Mouse (Mus musculus) hindbrain, embryonic 16.5 days (tissue): ENCODE data around the gene Cept1. TPM values are rescaled to one million over a fixed set of nuclear protein-coding genes. Genes with fewer than 3 reads are reported as not detected.

Source experiments
- ATAC-seq: fragments of 200-750 bp; cut with Nextera tagmentation; 2 replicates; pipeline ENCODE4 v1.8.0; 2017; ENCODE audit warnings: moderate TSS enrichment, moderate library complexity
- H3K27ac ChIP-seq: fragments of 300-500 bp; sonication (generic); 2 replicates; pipeline ENCODE4 v1.5.1; 2014; ENCODE audit warnings: low read depth, mild to moderate bottlenecking, control low read depth, low read length, moderate library complexity
- H3K27me3 ChIP-seq: fragments of 300-500 bp; sonication (generic); replicated peaks from 2 replicates; pipeline ENCODE4 v1.6.1; 2014; ENCODE audit warnings: low read length; ENCODE audit not compliant: control insufficient read depth, insufficient read depth
- H3K36me3 ChIP-seq: fragments of 300-500 bp; sonication (generic); 2 replicates; pipeline ENCODE4 v1.6.1; 2014; ENCODE audit warnings: mild to moderate bottlenecking, low read length, moderate library complexity, mixed read lengths; ENCODE audit not compliant: control insufficient read depth, insufficient read depth
- H3K4me1 ChIP-seq: fragments of 300-500 bp; sonication (generic); 2 replicates; pipeline ENCODE4 v1.6.1; 2014; ENCODE audit warnings: low read depth, low read length; ENCODE audit not compliant: control insufficient read depth, insufficient read depth
- H3K4me2 ChIP-seq: fragments of 300-500 bp; sonication (generic); 2 replicates; pipeline ENCODE4 v1.6.1; 2014; ENCODE audit warnings: mild to moderate bottlenecking, low read length, control low read depth, moderate library complexity
- H3K4me3 ChIP-seq: fragments of 300-500 bp; sonication (generic); 2 replicates; pipeline ENCODE4 v1.5.1; 2014; ENCODE audit warnings: mild to moderate bottlenecking, low read length, control low read depth, moderate library complexity
- H3K9ac ChIP-seq: fragments of 300-500 bp; sonication (generic); 2 replicates; pipeline ENCODE4 v1.6.1; 2014; ENCODE audit warnings: low read depth, mild to moderate bottlenecking, control low read depth, low read length, moderate library complexity
- H3K9me3 ChIP-seq: fragments of 300-500 bp; sonication (generic); 2 replicates; pipeline ENCODE4 v1.6.1; 2014; ENCODE audit warnings: mild to moderate bottlenecking, low read length, moderate library complexity; ENCODE audit not compliant: control insufficient read depth
- WGBS: fragments of 180-500 bp; shearing (Covaris S2); extraction: QIAGEN DNeasy Blood & Tissue Kit; methylation state at CpG from one replicate; pipeline ENCODE4 v1.1.7; 2014; 5-methylcytosine and 5-hydroxymethylcytosine counted together
- polyA plus RNA-seq: library from polyadenylated mRNA; unstranded; fragments of >200 nt; fragmentation: Nextera tagmentation; extraction: Ambion mirVana; gene quantifications from 2 replicates; pipeline ENCODE4 v1.2.1, GENCODE M21; 2015

The Cept1 gene
- polyA plus RNA-seq, 1 experiment from 2014 or later = 50.8 TPM

DNA sequence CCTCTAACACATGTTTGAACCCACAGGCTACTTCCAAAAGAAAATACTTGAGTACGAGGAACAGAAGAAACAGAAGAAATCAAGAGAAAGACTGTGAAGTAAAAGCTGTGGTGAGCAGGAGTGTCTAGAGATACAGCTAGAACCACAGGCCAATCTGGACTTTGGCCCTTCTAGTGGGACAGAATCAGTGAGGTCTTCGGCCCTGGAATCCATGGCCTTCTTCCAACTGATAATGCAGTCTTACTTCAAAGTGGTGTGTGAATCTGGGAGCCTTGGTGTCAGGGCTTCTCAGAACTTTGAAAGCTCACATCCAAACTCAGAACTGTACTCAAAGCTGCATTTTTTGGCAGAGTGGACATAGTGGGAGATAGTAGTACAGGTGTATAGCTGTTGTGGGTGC is 47.1 kb downstream of the Cept1 start:
- H3K4me1 ChIP-seq = no peaks in the 10 kb centered on the region
- H3K9me3 ChIP-seq = no peaks in the 10 kb centered on the region
- peaks cover 4% of the 10 kb centered on the region; the same call in 1 of the 2 replicates for H3K36me3 ChIP-seq
- no peak overlapping the region for H3K4me2 ChIP-seq
- H3K27ac ChIP-seq = no peak overlapping the region
- no peak for ATAC-seq
- H3K27me3 ChIP-seq = no peaks in the 10 kb centered on the region
- H3K4me3 ChIP-seq = no peak overlapping the region
- WGBS = 95% methylated on average over 2 of the region's 2 CpGs
- no peak overlapping the region for H3K9ac ChIP-seq

DNA sequence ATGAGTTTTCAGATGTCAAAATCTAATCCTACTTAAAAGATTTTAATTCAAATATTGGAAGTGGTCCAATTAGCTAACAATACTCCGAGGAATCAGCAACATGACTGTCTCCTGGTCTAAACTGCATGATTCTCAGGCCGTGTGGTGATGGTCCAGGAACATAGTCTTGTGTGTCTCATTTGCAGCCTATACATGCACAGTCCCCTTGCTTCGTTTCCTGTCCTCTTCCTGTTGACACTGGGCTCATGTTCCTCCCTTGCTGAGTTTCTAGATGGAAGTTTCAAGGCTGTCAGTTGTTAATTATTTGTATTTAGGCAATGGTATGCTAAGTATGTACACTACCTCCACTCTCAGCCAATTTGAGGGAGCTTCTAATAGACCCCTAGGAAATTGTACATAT is 50.6 kb downstream of the Cept1 start:
- Histone ChIP-seq H3K4me2 (no peak overlapping the region), H3K36me3 (0 out of 2 replicates have a peak, but pooled peaks cover 2% of the 10 kb centered on the region), H3K4me1 (no peaks in the 10 kb centered on the region), H3K9me3 (no peaks in the 10 kb centered on the region), H3K4me3 (no peak overlapping the region), H3K9ac (no peak overlapping the region), H3K27ac (no peak overlapping the region), H3K27me3 (no peaks in the 10 kb centered on the region)
- ATAC-seq = no peak
- WGBS = 66% methylated on average over 3 of the region's 3 CpGs

GRCm38 (mm10) chr3:106496045-106496721 is 51.4 kb downstream of the Cept1 start:
- 84% methylated on average over 4 of the region's 4 CpGs for WGBS
- Histone ChIP-seq H3K36me3 (0 out of 2 replicates have a peak, but pooled peaks cover 2% of the 10 kb centered on the region), H3K4me3 (no peak overlapping the region), H3K4me2 (no peak overlapping the region), H3K27me3 (no peaks in the 10 kb centered on the region), H3K27ac (no peak overlapping the region), H3K9ac (no peak overlapping the region), H3K4me1 (no peaks in the 10 kb centered on the region), H3K9me3 (no peaks in the 10 kb centered on the region)
- no peak for ATAC-seq

DNA sequence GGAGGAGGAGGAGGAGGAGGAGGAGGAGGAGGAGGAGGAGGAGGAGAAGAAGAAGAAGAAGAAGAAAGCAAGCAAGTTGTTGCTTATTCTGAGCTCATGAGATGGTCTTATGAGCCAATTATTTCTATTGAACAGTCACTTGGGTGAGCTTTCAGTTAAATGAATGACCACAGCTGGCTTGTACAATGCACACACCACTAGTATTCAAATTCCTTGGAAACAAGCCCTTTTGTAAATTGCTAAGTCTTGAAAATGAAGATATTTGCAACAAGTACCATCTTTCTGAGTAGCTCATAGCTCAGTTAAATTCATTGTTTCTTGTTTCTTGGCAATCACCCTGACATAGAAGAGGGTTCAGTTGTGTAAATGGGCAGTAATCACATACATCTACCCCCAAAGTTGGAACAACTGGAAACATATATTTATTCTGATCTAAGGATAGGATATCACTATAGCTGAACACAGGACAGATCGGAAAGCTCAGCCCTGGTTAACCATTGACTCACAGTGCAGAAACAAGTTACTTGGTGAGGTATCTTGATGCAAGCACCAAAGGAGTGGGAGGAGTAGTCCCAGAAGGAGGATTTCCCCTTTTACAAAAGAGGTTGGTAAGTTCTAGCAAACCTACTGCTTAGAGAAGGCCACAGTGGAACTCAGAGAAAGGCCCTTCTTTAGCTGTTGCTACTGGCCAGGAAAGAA is 52.1 kb downstream of the Cept1 start:
- Histone ChIP-seq H3K4me2 (no peak overlapping the region), H3K4me1 (no peaks in the 10 kb centered on the region), H3K9me3 (no peaks in the 10 kb centered on the region), H3K27ac (no peak overlapping the region), H3K36me3 (no peaks in the 10 kb centered on the region), H3K27me3 (no peaks in the 10 kb centered on the region), H3K9ac (no peak overlapping the region), H3K4me3 (no peak overlapping the region)
- ATAC-seq = no peak
- 87% methylated on average over 1 of the region's 1 CpGs for WGBS

GRCm38 (mm10) chr3:106494417-106494950 is 53.1 kb downstream of the Cept1 start:
- Histone ChIP-seq H3K27ac (no peak overlapping the region), H3K4me2 (no peak overlapping the region), H3K9ac (no peak overlapping the region), H3K36me3 (no peaks in the 10 kb centered on the region), H3K4me1 (no peaks in the 10 kb centered on the region), H3K4me3 (no peak overlapping the region), H3K9me3 (no peaks in the 10 kb centered on the region), H3K27me3 (no peaks in the 10 kb centered on the region)
- no peak for ATAC-seq
- 81% methylated on average over 1 of the region's 1 CpGs for WGBS

GRCm38 (mm10) chr3:106493882-106494281 is 53.7 kb downstream of the Cept1 start:
- no peak overlapping the region for H3K9ac ChIP-seq
- WGBS = 88% methylated on average over 3 of the region's 3 CpGs
- no peak overlapping the region for H3K4me3 ChIP-seq

GRCm38 (mm10) chr3:106493202-106493601 is 54.4 kb downstream of the Cept1 start:
- H3K36me3 ChIP-seq = no peaks in the 10 kb centered on the region
- H3K4me2 ChIP-seq = no peak overlapping the region
- H3K4me3 ChIP-seq = no peak overlapping the region
- WGBS = 89% methylated on average over 8 of the region's 8 CpGs
- ATAC-seq = no peak
- H3K9me3 ChIP-seq = no peaks in the 10 kb centered on the region
- H3K9ac ChIP-seq = no peak overlapping the region
- no peaks in the 10 kb centered on the region for H3K4me1 ChIP-seq
- H3K27me3 ChIP-seq = no peaks in the 10 kb centered on the region
- H3K27ac ChIP-seq = no peak overlapping the region

More at GRCm38 (mm10) chr3:106493882-106494281, 53.7 kb downstream of the Cept1 start:
- H3K4me1 ChIP-seq = no peaks in the 10 kb centered on the region
- H3K36me3 ChIP-seq = no peaks in the 10 kb centered on the region
- H3K27ac ChIP-seq = no peak overlapping the region
- H3K4me2 ChIP-seq = no peak overlapping the region
- H3K27me3 ChIP-seq = no peaks in the 10 kb centered on the region
- ATAC-seq = no peak
- no peaks in the 10 kb centered on the region for H3K9me3 ChIP-seq

DNA sequence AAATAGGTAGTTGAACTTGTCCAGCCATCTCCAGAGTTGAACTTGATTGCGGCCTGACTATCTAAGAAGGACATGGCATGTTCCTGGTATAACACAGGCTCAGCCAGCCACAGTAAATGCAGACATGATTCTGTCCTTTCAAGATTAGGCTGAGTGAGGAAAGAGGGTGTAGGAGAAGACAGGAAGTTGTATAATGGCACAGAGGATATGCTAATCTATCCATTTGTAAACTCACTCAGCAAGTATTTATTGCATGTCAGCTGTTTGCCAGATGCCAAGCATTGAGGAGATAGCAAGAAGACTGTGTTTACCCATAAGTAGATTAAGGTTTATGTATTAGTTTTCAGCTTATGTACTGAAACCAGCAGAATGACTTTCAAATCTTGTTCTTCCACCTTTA is 54.9 kb downstream of the Cept1 start:
- no peak for ATAC-seq
- no peak overlapping the region for H3K27ac ChIP-seq
- no peaks in the 10 kb centered on the region for H3K27me3 ChIP-seq
- WGBS = 94% methylated on average over 1 of the region's 1 CpGs
- no peak overlapping the region for H3K4me2 ChIP-seq
- H3K4me1 ChIP-seq = no peaks in the 10 kb centered on the region
- H3K36me3 ChIP-seq = no peaks in the 10 kb centered on the region
- H3K4me3 ChIP-seq = no peak overlapping the region
- no peaks in the 10 kb centered on the region for H3K9me3 ChIP-seq
- H3K9ac ChIP-seq = no peak overlapping the region

DNA sequence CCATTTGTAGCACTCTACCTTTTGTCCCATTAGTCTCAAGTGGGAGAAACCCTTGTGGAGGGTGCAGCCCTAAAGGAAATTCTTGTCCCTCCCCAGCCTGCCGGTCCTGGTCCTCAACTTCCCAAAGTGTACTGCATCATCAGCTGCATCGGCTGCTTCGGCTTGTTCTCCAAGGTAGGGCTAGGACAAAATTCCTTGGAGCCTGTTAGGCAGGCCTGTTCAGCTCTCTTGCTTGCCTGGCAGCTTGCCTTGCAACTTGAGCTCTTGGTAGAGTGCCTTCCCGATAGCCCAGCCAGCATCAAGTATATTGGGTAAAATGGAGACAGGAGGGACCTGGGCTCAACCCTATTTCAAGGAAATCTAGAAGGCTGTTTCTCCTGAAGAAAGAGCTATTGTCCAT is 57.4 kb downstream of the Cept1 start:
- ATAC-seq = no peak
- no peaks in the 10 kb centered on the region for H3K27me3 ChIP-seq
- no peak overlapping the region for H3K4me3 ChIP-seq
- no peaks in the 10 kb centered on the region for H3K9me3 ChIP-seq
- no peak overlapping the region for H3K9ac ChIP-seq
- no peaks in the 10 kb centered on the region for H3K36me3 ChIP-seq
- no peak overlapping the region for H3K27ac ChIP-seq
- no peak overlapping the region for H3K4me2 ChIP-seq
- 94% methylated on average over 4 of the region's 4 CpGs for WGBS
- no peaks in the 10 kb centered on the region for H3K4me1 ChIP-seq
